Mouse (Mus musculus) left cerebral cortex, postnatal 25 days (tissue): ENCODE data around the gene Atp1b3. TPM values are rescaled to one million over a fixed set of nuclear protein-coding genes. Genes with fewer than 3 reads are reported as not detected.
"Not testable (repeated sequence)": the region's sequence is repeated elsewhere in the genome, so short reads cannot be mapped to it uniquely, and the experiment has no call there.

ENCODE experiments used
- DNase-seq, 2 experiments: peaks; one replicate each; pipeline ENCODE4 v3.0.0; 2022; ENCODE audit warnings: low spot score in 2 of 2, mixed read lengths in 1 of 2
- intact Hi-C: fragments of 180-260 bp; cut with DNase I; formaldehyde crosslinking; loops from one replicate; pipeline ENCODE4 v1.15.1; 2025
- total RNA-seq, 2 experiments: library from RNA; stranded (reverse); gene quantifications; 2 replicates each; pipeline ENCODE4 v1.2.3; 2021

Gene Atp1b3
- 10 to 100 TPM; 80.7 to 95.5 TPM for total RNA-seq

DNA sequence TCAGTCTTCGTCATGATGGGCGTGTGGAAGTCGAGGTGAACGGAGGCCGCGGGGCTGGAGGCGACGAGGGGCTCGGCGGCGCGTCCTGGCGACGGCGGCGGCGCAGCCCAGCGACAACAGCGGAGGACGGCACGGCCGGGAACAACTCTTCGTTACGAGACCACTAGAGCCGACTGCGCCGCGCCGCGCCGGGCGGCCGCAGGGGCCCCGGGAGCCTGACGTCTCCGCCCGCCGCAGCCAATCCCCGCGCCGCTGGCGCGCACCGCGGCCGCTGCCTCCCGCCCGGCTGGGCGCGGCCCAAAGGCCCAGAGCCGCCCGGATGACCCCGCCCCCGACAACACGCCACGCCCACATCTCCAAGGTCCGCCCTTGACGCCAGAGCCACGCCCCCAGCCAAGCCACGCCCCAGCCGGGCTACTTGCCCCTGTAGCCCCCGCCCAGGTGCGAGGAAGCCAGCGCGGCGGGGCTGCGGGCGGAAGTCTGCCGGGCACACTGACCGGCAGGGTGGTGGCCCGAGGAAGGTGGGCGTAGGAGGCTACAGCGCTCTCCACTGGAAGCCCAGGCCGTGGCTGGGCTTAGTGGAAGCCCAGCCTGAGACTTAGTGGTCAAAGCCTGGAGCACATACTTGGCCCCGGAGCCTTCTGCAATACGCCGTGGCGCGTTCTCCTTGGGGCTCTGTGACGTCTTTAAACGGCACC is at the start of gene Atp1b3:
Gene Atp1b3 (minus strand): TSS at position 302 of the 698 bp plus-strand sequence.
- DNase-seq: peak; percentile 98
- intact Hi-C loops: loop anchor here (5.0 kb wide), 2 partner anchors 73 to 168 kb away; no protein-coding TSS in a partner anchor

DNA sequence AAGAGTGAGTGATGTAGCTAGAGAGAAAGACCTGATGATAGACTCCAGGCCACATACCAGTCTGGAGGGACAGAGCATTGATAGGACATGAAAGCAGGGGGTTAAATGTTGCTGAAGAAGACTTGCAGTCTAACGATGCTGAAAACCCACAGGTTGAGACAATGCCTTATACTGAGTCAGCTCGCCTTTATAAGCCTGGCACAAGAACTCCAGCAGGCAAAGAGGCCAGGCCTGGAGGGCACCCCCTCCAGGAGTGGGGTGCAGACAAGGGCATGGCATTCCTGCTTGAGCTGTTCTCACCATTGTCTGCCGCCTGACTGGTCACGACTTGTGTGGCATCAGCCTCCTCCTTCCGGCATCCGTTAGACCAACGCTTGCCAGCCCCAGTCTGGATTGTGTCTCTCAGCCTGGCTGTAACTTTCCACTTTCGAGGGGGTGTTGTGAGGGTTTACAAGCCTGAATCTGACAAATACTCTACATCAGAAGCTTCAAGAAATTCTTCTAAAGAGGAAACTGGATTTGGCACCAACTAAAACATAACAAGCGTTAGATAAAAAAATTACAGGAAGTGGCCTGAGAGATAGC is 48.7 kb upstream of the Atp1b3 start:
- intact Hi-C loops: no loop called here
- peak in 1 of 2 experiments; percentile 37 for DNase-seq

DNA sequence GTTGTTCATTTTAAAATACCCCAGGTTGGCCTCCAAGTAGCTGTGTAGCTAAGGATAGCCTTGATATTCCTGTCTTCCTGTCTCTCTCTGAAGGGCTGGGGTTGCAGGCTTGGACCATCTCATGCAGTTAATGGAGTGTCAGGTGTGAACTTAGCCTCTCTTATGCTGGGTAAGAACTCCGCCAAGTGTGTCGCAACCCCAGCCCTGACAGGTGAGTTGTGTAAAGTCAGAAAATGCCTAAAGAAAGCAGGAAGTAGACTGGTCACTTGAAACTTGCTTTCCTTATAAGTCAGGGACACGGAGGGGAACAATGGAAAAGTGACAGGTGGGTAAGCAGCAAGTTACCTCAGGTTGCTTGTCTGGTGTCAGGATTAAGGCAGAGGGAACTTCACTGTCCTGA is 40.1 kb upstream of the Atp1b3 start:
- no peak for DNase-seq
- intact Hi-C loops: no loop called here

DNA sequence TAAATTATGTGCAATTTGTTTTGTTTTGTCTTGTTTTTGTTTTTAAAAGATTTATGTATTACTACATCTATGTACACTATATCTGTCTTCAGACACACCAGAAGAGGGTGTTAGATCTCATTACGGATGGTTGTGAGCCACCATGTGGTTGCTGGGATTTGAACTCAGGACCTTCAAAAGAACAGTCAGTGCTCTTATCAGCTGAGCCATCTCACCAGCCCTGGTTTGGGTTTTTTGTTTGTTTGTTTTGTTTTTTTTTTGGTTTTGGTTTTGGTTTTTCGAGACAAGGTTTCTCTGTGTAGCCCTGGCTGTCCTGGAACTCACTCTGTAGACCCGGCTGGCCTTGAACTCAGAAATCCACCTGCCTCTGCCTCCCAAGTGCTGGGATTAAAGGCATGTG is 35.7 kb upstream of the Atp1b3 start:
- intact Hi-C loops, DNase-seq: not testable (repeated sequence)

DNA sequence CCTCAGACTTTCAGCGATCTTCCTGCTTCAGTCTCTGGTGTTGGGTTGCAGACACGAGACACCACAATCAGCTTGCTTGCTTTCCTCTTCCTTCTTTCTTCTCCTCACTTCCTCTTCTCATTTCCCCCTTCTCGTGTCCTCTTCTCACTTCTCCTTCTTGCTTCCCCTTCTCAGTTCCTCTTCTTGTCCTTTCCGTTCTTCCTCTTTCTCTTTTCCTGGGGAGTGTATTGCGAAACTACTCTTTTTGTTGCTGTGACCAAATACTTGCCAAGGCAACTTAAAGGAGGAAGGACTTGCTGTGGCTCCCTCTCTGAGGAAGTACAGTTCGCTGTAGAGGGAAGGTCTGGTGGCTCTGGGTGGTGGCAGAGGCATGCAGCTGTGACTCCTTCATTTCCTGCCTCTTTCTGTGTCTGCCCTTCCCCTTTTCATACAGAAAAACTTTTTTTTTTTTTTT is 35.2 kb upstream of the Atp1b3 start:
- intact Hi-C loops: no loop called here
- DNase-seq: no peak

DNA sequence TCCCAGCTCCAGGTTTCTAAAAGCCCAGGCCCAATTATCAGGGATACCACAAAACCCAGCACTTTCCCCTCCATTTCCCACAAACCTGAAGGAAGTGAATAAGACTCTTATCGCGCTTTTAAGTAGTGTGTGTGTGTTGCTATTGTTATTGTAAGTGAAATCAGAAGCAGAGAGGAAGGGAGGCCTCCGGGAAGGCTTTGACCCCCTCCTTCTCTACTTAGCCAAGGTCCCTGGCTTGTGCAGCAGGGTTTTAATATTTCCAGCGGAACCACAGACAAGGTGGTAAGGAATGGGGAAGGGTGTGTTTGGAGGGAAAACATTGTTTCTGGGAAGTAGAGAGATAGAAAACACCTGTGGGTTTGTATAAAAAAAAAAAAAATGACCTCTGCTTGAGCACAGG is 34.4 kb upstream of the Atp1b3 start:
- no peak for DNase-seq
- intact Hi-C loops: no loop called here

DNA sequence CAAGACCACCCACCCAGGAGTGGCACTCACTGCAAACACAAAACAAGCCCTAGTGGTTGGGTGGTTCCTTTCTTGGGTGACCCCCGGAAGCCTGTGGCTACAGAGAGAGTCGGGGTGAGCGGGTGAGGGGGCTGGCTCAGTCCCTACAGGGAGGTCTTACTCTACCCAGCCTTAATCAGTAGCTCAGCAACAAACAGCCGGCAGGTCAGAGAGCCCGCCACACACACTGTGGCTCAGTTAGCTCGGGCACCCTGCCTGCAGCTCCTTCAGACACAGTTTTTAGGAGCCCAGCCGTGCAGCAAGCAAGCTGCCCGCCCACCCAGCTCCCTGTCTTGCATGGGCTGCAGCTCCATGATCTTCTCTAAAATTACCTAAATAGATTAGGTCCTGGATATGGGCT is 33.9 kb upstream of the Atp1b3 start:
- DNase-seq: peak in 1 of 2 experiments; percentile 6
- intact Hi-C loops: no loop called here

DNA sequence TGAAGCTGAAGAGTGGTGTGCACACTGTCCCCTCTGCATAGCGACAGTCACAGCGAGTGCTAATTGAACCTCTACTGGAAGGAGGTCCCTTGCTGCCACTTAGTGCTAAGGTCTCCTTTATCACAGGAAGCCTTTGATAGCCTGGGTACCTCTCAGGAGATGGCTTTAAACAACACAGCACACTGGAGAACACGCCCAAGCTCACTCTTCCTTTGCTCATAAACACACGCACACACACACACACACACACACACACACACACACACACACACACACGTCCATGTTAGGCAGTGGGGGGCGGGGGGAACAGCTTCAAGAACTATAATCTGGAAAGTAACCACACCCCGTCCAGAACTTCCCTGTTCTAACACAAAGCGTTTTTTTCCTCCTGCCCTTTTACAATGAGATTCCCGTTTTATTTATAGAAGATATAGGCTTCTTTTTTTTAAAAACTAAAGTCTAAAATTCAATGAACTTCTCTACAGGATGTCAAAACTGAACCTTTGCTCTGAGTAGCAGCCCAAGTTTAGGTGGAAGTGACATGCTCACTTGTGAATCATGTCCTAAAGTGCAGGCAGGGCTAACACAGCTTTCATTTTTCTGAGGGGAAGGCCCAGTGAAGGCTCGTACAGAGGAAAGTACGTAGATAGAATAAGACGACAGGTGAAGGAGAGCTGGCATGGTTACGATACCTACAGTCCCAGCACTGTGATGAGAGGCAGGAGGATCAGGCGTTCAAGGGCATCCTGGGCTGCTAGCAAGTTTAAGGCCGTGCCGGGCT is 30.9 kb upstream of the Atp1b3 start:
- intact Hi-C loops: no loop called here
- DNase-seq: no peak

DNA sequence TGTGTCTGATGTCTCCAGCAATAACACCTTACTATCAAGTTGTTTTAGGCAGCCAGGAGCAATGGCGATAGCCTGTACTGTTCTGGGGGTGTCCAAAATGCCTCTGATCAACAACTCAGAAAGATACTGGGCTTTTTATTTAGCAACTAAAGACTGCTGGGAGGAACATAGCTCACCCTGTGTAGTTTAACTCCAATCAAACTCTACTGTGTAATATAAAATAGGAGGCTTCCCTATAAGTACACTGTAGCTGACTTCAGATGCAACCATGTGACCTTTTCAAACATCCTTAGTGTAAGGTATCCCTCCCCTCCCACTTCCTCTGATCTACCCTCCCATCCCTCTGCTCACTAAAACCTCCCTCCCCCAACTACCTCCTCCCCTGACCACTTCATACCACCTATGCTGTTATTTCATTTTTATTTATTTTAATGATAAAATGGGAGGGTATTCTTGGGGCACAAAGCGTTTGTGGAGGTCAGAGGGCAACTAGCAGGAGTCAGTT is 29.5 kb upstream of the Atp1b3 start:
- intact Hi-C loops: no loop called here
- no peak for DNase-seq

DNA sequence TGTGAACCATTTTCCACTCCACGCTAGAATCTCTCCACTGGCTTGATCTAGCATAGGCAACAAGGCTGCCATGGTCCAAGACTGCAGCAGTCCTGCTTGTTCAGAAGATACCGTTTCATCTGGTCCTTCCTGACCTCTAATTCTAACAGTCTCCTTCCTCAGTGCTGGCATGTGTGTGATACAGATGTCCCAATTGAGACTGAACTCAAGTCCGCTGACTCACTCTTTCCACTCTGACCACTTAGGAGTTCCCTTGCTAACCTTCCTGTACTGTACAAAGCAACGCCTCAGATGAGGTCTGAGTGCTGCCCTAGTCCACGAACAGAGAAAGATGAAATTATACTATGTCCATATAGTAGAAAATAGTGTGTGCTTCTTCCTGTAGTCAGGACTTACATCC is 28.9 kb upstream of the Atp1b3 start:
- no peak for DNase-seq
- intact Hi-C loops: no loop called here

DNA sequence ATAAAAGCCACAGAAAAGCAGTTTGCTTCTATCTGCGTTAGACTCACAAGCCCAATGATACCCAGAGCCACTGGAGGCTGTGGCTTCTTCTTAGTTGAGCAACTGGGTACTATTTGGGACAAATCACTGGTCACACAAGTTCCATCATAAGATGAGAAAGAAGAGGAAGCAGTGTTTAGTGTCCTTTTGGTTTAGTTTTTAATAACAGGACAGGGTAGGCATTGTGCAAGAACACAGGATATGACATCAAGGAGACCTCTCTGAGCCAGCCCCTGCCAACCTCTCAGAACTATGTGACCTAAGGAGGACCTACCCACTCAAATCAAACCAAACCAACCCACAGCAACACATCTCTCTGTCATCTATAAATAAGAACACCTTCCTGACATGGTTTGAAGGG is 27.7 kb upstream of the Atp1b3 start:
- intact Hi-C loops: no loop called here
- no peak for DNase-seq

DNA sequence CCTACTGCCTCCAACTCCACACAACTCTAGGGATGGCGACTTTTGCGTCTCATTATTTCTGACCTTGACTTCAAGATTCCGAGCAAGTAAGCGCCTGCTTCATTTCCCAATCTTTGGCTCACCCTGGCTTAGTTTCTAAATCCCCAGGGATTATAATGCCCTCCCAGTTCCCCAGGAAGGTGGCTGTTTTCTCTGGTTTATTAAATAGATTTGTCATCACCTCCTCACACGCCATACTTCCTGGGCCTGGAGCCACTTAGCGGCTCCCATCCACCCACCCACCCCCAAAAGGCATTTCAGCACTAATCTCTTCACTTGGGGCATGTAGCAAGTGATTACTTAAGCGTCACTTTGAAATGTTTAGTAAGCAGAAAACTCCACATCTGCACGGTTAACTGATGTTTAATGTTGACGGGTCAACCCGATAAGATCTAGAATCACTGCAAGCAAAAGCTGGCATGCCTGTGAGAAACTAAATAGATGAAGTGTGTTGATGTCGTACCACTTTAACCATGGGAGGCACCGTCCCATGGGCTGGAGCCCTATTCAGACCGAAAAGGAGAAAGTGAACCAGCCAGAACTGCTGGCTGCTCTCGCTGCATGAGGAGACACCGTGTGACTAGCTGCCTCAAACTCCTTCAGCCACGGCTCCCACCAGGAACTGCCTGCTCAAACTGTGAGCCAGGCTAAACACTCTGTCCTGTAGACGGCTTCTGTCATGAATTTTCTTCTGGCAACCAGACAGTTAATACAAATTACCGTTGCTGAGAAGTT is 19.7 kb upstream of the Atp1b3 start:
- intact Hi-C loops: no loop called here
- DNase-seq: no peak

DNA sequence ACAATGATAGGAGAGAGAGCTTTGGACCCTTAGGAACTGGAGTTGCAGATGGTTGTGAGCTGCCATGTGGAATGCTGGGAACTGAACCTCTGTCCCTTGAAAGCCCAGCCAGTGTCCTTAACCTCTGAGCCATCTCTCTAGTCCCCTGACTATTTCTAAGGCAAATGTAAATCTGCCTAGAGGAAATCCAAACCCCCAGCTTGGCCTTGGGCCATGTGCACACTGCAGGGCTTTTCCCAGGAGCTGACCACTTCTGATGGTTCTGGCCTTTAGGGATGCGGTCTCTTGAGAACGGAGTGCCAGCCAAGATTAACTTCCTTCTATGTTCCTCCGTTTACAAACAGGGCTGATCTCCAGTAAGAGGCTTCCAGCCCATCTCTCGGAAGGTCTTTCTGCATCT is 18.5 kb upstream of the Atp1b3 start:
- intact Hi-C loops: no loop called here
- DNase-seq: no peak

DNA sequence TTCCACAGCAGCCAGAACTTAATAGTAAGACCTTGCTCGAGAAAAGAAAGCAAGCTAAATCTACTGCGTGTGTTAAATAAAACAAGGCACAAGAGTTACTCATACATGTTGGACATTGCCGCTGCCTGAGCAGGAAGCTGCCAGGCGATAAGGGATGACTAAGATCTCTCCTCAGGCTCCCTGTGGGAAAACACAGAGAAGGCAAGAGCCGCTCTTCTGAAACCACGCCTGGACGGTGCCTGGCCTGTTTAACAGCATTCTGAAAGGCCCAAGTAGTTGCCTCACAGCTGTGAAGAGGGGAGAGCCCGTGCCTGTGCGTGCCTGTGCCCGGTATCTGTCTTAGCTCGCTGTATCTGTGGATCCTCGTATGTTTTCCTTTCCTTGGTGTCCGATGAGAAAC is 17.2 kb upstream of the Atp1b3 start:
- DNase-seq: peak in 1 of 2 experiments; percentile 44
- intact Hi-C loops: no loop called here

DNA sequence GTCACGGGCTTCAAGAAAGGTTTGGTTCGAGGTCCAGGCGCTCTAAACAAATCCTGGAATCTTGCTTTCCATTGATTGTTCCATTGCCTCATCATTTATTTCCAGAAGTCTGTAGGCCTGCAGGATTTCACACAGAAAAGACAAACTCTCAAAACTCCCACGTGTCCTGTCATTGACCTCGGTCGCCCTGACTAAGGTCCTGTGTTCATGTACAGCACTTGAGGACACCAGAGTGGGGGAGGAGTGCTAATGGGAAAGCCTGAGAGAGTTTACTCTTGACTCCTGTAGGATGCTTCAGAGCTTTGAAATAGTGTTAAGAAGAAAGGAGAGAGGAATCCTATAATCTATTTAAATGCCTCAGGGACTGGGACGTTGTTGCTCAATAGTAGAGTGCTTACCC is 15.3 kb upstream of the Atp1b3 start:
- DNase-seq: no peak
- intact Hi-C loops: no loop called here

DNA sequence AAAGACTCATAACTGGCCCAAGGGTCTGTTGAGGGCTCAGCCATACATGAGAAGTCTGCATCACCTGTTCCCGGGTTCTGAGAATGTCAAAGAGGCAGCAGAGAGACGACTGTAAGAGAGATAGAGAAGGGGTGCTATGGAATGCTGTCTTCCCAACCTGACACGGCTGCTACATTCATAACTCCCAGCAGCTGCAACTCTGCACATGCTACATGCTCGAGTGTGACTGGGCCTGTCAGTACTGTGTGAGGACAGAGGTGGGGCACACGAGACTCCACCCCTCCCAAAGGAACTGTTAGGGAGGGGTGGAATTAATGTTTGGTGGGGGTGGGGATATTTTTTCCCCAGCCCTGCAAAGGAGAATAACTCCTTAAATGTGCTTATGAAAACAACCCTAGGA is 14.5 kb upstream of the Atp1b3 start:
- DNase-seq: no peak
- intact Hi-C loops: no loop called here

DNA sequence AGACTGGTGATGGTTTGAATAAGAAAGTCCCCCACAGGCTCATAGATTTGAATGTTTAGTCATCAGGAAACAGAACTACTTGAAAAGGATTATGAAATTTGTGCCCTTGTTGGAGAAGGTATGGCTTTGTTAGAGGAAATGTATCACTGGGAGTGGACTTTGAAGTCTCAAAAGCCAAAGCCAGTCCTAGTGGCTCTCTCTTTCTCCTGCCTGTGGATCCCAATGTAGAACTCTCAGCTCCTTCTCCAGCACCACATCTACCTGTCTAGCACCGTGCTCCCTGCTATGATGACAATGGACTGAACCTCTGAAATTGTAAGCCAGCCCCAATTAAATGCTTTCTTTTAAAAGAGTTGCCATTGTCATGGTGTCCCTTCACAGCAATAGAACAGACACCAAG is 12.9 kb upstream of the Atp1b3 start:
- no peak for DNase-seq
- intact Hi-C loops: no loop called here

DNA sequence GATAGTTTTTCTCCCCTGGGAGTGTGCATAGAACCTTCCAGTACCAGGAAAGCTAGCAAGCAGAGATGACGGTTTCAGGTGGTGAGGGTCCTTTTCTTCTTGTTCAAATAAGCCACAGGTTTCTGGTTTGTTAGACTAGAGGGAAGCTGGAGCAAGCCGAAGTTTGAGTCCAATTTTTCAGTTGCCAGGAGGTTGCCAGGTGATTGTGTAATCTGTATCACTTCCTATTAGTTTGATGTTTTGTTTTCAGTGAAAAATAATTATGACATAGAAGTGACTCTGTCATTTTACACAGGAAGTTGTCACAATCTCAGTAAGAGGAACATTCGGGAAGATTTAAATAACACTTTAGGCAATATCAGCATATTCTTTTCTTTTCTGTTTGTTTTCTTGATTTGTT is 11.6 kb upstream of the Atp1b3 start:
- no peak for DNase-seq
- intact Hi-C loops: no loop called here

DNA sequence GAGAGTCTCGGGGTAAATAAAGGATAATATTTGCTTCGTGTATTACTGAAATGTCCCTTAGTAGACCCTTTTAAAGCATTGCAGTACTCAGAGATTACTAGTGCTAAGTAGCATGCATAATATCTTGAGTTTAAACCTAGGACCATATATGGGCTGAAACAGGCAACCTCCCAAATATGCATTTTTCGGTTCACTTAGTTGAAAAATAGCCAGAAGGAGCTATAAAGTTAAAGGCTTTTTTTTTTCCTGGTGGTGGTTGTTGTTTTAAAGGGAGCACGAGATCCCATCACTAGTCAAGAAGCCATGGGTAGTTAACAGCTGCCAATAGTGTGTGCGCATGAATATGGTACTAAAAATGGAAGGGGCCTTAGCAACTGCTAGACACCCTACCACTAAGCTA is 6.8 kb upstream of the Atp1b3 start:
- intact Hi-C loops: no loop called here
- no peak for DNase-seq
